Mouse (Mus musculus) kidney, adult 2 months (tissue): ENCODE measurements around the gene Ctbp2. TPM values are rescaled to one million over a fixed set of nuclear protein-coding genes. Genes with fewer than 3 reads are reported as not detected.
A peak's percentile ranks its signal among the peaks of the same experiment; 100 is the strongest.

Experiments
- DNase-seq: peaks from one replicate; pipeline ENCODE4 v3.0.0; 2021
- H3K27ac ChIP-seq: fragments of 200-500 bp; 2 replicates; pipeline ENCODE4 v1.5.1; 2012; ENCODE audit warnings: low read depth, low read length, control low read depth, inconsistent platforms; ENCODE audit not compliant: insufficient read depth
- H3K27me3 ChIP-seq: fragments of 200-500 bp; replicated peaks from 2 replicates; pipeline ENCODE4 v1.6.1; 2012; ENCODE audit warnings: mild to moderate bottlenecking, moderate library complexity, low read length, inconsistent platforms; ENCODE audit not compliant: control insufficient read depth, insufficient read depth
- H3K36me3 ChIP-seq: fragments of 200-500 bp; 2 replicates; pipeline ENCODE4 v1.6.1; 2012; ENCODE audit warnings: mild to moderate bottlenecking, moderate library complexity, low read length, inconsistent platforms; ENCODE audit not compliant: control insufficient read depth, insufficient read depth
- H3K4me1 ChIP-seq: fragments of 200-500 bp; 2 replicates; pipeline ENCODE4 v1.6.1; 2011; ENCODE audit warnings: low read length; ENCODE audit not compliant: control insufficient read depth, insufficient read depth
- H3K4me3 ChIP-seq: fragments of 200-500 bp; 2 replicates; pipeline ENCODE4 v1.5.1; 2011; ENCODE audit warnings: mild to moderate bottlenecking, low read depth, low read length, control low read depth; ENCODE audit not compliant: insufficient read depth
- CTCF ChIP-seq: fragments of 200-500 bp; conservative IDR thresholded peaks from 2 replicates; pipeline ENCODE4 v1.5.1; 2011; ENCODE audit warnings: low read depth, mild to moderate bottlenecking, control low read depth, low read length, moderate library complexity, mixed read lengths; ENCODE audit not compliant: insufficient read depth, insufficient read length
- POLR2A ChIP-seq: fragments of 200-500 bp; IDR thresholded peaks from one replicate; pipeline ENCODE4 v1.6.1; 2011; ENCODE audit warnings: low read depth, low read length, control low read depth
- WGBS: fragments of 180-500 bp; shearing (Covaris S2); methylation state at CpG from one replicate; pipeline ENCODE4 v1.1.7; 2018; 5-methylcytosine and 5-hydroxymethylcytosine counted together
- polyA plus RNA-seq: library from polyadenylated mRNA; depleted of rRNA; stranded (reverse); fragments of >200 nt; gene quantifications from 2 replicates; pipeline ENCODE4 v1.2.3, GENCODE M21; 2012

Gene Ctbp2
- polyA plus RNA-seq, 1 experiment: 48.6 TPM

DNA sequence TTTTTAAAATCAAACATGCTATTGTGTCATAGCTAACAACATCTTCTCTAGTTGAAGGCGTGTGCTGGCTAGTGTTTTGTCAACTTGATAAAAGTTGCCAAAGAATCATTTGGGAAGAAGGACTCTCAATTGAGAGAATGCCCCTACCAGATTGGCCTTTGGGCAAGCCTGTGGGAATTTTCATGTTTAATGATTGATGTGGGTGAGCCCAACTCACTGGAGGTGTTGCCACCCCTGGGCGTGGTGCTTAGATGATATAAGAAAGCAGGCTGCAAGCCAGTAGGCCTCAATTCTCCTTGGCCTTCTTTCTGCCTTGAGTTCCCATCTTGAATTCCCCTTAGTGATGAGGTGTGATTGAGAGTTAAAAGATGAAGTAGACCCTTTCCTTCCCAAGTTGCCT lies 146.2 kb downstream of the Ctbp2 start:
- no peak overlapping the region for H3K4me3 ChIP-seq
- DNase-seq: peak; percentile 50
- TF ChIP-seq POLR2A (no peak), CTCF (no peak)
- no peak overlapping the region for H3K27ac ChIP-seq
- 80% methylated on average over 2 of the region's 2 CpGs for WGBS
- H3K27me3 ChIP-seq: no peaks in the 10 kb centered on the region
- no peaks in the 10 kb centered on the region; the same call in 1 of the 2 replicates for H3K4me1 ChIP-seq
- peaks cover 4% of the 10 kb centered on the region; the same call in 1 of the 2 replicates for H3K36me3 ChIP-seq

DNA sequence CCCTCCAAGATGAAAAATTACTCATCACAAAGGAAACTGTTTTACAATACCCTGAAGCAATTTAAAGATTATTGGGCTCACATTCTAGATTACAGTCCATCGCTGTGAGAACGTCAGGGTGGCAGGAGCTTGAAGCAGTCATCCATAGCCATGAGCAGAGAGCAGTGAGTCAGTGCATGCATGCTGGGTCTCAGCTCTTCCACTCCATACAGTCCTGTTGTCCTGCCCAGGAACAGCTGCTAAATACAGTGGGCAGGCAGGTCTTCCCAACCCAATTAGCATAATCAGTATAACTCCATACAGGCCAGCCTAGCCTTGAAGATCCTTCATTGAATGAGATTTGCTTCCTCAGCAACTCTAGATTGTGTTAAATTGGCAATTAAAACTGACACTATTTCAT lies 148.1 kb downstream of the Ctbp2 start:
- TF ChIP-seq POLR2A (no peak), CTCF (no peak)
- WGBS: 37% methylated on average over 2 of the region's 2 CpGs
- no peak overlapping the region for H3K27ac ChIP-seq
- no peak for DNase-seq
- H3K4me3 ChIP-seq: no peak overlapping the region
- H3K36me3 ChIP-seq: peaks cover 1% of the 10 kb centered on the region; the same call in 1 of the 2 replicates
- H3K27me3 ChIP-seq: no peaks in the 10 kb centered on the region
- no peaks in the 10 kb centered on the region; the same call in 1 of the 2 replicates for H3K4me1 ChIP-seq

DNA sequence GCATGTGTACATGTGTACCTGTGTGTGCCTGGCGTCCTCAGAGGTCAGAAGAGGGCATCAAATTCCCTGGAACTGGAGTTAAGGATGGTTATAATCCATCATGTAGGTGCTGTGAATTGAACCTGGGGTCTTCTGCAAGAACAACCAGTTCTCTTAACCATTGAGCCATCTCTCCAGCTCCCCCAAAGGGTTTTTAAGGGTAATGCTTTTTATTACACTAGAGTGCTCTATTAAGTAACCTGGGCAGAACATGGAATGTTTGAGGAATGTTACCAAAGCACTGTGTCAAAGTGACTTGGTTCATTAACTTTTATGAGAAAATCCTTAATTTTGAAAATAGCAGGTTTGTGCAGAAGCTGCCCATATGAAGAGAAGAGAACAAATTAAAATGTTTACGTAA lies 152.1 kb downstream of the Ctbp2 start:
- peaks cover 2% of the 10 kb centered on the region; the same call in 1 of the 2 replicates for H3K36me3 ChIP-seq
- H3K4me1 ChIP-seq: no peaks in the 10 kb centered on the region; the same call in 1 of the 2 replicates
- no peak for TF ChIP-seq POLR2A
- TF ChIP-seq CTCF: no peak
- no peak overlapping the region for H3K27ac ChIP-seq
- DNase-seq: peak; percentile 20
- no peak overlapping the region for H3K4me3 ChIP-seq
- H3K27me3 ChIP-seq: no peaks in the 10 kb centered on the region
- WGBS: 76% methylated on average over 2 of the region's 2 CpGs

GRCm38 (mm10) chr7:132965707-132966106 lies 158.4 kb downstream of the Ctbp2 start:
- no peak overlapping the region for H3K4me3 ChIP-seq
- peaks cover 6% of the 10 kb centered on the region; the same call in 1 of the 2 replicates for H3K4me1 ChIP-seq
- H3K27ac ChIP-seq: no peak overlapping the region
- peaks cover 5% of the 10 kb centered on the region; the same call in 1 of the 2 replicates for H3K36me3 ChIP-seq
- 82% methylated on average over 2 of the region's 2 CpGs for WGBS
- H3K27me3 ChIP-seq: no peaks in the 10 kb centered on the region
- no peak for TF ChIP-seq POLR2A
- TF ChIP-seq CTCF: no peak
- no peak for DNase-seq

DNA sequence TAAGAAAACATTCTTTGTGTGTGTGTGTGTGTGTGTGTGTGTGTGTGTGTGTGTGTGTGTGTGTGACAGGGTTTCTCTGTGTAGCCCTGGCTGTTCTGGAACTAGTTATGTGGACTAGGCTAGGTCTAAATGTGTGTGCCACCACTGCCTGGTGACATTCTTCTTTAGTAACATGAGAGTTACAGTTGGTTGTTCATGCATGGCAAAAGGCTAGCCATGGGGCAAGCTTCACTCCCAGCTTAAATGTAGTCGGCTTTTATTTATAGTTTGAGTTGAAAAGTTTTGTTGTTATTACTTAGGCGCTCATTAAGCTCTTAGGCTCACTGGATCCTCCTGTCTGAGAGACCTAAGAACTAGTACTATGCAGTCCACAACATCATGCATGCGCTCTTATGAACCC lies 159.8 kb downstream of the Ctbp2 start:
- H3K36me3 ChIP-seq: peaks cover 5% of the 10 kb centered on the region; the same call in 1 of the 2 replicates
- no peak overlapping the region for H3K27ac ChIP-seq
- TF ChIP-seq CTCF (no peak), POLR2A (no peak)
- DNase-seq: peak; percentile 48
- 36% methylated on average over 3 of the region's 3 CpGs for WGBS
- peaks cover 6% of the 10 kb centered on the region; the same call in 1 of the 2 replicates for H3K4me1 ChIP-seq
- H3K27me3 ChIP-seq: no peaks in the 10 kb centered on the region
- H3K4me3 ChIP-seq: no peak overlapping the region

DNA sequence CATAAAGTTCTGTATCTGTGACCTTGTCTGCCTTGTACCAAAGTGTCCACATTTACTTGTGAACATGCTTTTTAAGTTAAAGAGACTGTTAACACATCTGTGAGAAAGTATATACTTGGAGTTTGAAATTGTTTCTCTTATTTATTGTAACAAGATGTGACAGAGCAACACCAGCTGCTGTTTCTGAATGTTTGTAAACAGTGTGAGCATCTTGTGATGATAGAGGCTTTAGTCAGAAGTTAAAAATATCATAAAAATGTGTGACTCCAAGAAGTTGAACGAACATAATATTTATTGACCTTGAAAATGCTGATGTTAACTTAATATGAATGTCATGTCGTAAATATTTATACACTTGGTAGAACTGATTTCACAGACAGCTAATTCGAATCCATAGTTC lies 173.5 kb downstream of the Ctbp2 start:
- no peak for DNase-seq
- peaks cover 7% of the 10 kb centered on the region for H3K4me1 ChIP-seq
- WGBS: 77% methylated on average over 3 of the region's 3 CpGs

DNA sequence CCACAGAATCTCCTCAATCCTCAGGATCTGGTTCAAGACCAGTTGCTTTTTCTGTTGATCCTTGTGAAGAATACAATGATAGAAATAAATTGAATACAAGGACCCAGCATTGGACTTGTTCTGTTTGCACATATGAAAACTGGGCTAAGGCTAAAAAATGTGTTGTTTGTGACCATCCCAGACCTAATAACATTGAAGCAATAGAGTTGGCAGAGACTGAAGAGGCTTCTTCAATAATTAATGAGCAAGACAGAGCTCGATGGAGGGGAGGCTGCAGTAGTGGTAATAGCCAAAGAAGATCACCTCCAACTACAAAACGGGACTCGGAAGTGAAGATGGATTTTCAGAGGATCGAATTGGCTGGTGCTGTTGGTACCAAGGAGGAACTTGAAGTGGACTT lies 174.2 kb downstream of the Ctbp2 start:
- 58% methylated on average over 4 of the region's 4 CpGs for WGBS
- TF ChIP-seq POLR2A: no peak
- no peak for TF ChIP-seq CTCF

More for the DNA sequence above, 173.5 kb downstream of the Ctbp2 start:
- TF ChIP-seq POLR2A: no peak
- TF ChIP-seq CTCF: no peak
- no peak overlapping the region for H3K27ac ChIP-seq
- H3K4me3 ChIP-seq: no peak overlapping the region
- no peaks in the 10 kb centered on the region for H3K27me3 ChIP-seq
- H3K36me3 ChIP-seq: no peaks in the 10 kb centered on the region

DNA sequence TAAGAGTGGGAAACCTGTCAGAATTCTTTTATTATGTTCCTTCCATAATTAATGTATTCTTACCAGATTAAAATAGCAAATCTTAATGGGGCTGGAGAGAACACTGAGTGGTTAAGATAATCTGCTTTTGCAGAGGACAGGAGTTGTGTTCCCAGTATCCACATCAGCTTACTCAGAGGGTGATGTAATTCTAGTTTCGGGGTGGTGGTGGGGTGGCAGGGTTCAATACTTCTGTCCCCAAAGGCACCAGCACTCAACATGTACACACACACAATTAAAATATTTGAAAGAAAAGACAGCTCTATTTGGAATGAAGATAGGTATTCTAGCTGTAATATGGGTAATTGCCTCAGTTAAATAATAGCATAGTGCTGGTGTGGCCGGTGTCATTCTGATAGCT lies 183.6 kb downstream of the Ctbp2 start:
- no peaks in the 10 kb centered on the region; the same call in 1 of the 2 replicates for H3K4me1 ChIP-seq
- DNase-seq: no peak
- WGBS: 62% methylated on average over 2 of the region's 2 CpGs
- H3K27ac ChIP-seq: no peak overlapping the region
- H3K36me3 ChIP-seq: no peaks in the 10 kb centered on the region
- H3K4me3 ChIP-seq: no peak overlapping the region
- TF ChIP-seq POLR2A (no peak), CTCF (no peak)
- no peaks in the 10 kb centered on the region for H3K27me3 ChIP-seq

More for the DNA sequence above, 174.2 kb downstream of the Ctbp2 start:
- Histone ChIP-seq H3K27ac (no peak overlapping the region), H3K4me1 (peaks cover 7% of the 10 kb centered on the region), H3K4me3 (no peak overlapping the region), H3K36me3 (no peaks in the 10 kb centered on the region), H3K27me3 (no peaks in the 10 kb centered on the region)
- DNase-seq: peak; percentile 25
